Mouse (Mus musculus) kidney, adult 2 months (tissue): ENCODE measurements at regions not wholly inside any gene's neighbourhood (a gene's known extent, or its start where the extent isn't known, plus 50 kb on each side); places are given as distances from the start of the nearest gene placed in this dataset.

ENCODE experiments used
- DNase-seq: peaks from one replicate; pipeline ENCODE4 v3.0.0; 2021
- H3K27ac ChIP-seq: fragments of 200-500 bp; 2 replicates; pipeline ENCODE4 v1.5.1; 2012; ENCODE audit warnings: low read depth, low read length, control low read depth, inconsistent platforms; ENCODE audit not compliant: insufficient read depth
- H3K27me3 ChIP-seq: fragments of 200-500 bp; replicated peaks from 2 replicates; pipeline ENCODE4 v1.6.1; 2012; ENCODE audit warnings: mild to moderate bottlenecking, moderate library complexity, low read length, inconsistent platforms; ENCODE audit not compliant: control insufficient read depth, insufficient read depth
- H3K36me3 ChIP-seq: fragments of 200-500 bp; 2 replicates; pipeline ENCODE4 v1.6.1; 2012; ENCODE audit warnings: mild to moderate bottlenecking, moderate library complexity, low read length, inconsistent platforms; ENCODE audit not compliant: control insufficient read depth, insufficient read depth
- H3K4me1 ChIP-seq: fragments of 200-500 bp; 2 replicates; pipeline ENCODE4 v1.6.1; 2011; ENCODE audit warnings: low read length; ENCODE audit not compliant: control insufficient read depth, insufficient read depth
- H3K4me3 ChIP-seq: fragments of 200-500 bp; 2 replicates; pipeline ENCODE4 v1.5.1; 2011; ENCODE audit warnings: mild to moderate bottlenecking, low read depth, low read length, control low read depth; ENCODE audit not compliant: insufficient read depth
- CTCF ChIP-seq: fragments of 200-500 bp; conservative IDR thresholded peaks from 2 replicates; pipeline ENCODE4 v1.5.1; 2011; ENCODE audit warnings: low read depth, mild to moderate bottlenecking, control low read depth, low read length, moderate library complexity, mixed read lengths; ENCODE audit not compliant: insufficient read depth, insufficient read length
- POLR2A ChIP-seq: fragments of 200-500 bp; IDR thresholded peaks from one replicate; pipeline ENCODE4 v1.6.1; 2011; ENCODE audit warnings: low read depth, low read length, control low read depth
- WGBS: fragments of 180-500 bp; shearing (Covaris S2); methylation state at CpG from one replicate; pipeline ENCODE4 v1.1.7; 2018; 5-methylcytosine and 5-hydroxymethylcytosine counted together

DNA sequence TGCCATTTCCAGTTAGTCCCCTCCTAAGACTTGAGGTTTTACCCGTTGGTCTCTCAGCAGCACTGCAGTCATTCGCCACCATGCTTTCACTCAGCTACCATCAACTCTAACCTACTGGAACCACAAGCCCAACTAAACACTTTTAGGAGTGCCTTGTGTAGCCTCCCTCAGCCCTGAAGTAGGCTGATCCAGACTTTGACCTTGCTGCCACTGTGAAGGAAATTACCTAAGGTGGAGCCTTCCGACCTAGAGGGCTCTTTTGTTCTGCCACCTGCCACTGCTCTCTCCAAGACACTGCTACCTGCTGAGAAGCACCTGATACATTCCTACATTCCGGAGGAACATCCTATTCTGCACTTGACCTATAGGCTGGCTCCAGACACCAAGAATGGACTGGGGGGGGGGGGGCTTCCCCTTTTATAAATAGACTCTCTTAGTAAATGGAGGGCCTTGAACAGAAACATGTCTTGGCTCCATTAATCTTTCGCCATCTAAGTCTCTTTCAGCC is 93.5 kb upstream of the Otud4 start:
- H3K4me3 ChIP-seq: no peak overlapping the region
- H3K27me3 ChIP-seq: no peaks in the 10 kb centered on the region
- 95% methylated on average over 5 of the region's 5 CpGs for WGBS
- H3K36me3 ChIP-seq: no peaks in the 10 kb centered on the region
- TF ChIP-seq CTCF (no peak), POLR2A (no peak)
- no peak for DNase-seq
- H3K27ac ChIP-seq: no peak overlapping the region
- no peaks in the 10 kb centered on the region for H3K4me1 ChIP-seq

DNA sequence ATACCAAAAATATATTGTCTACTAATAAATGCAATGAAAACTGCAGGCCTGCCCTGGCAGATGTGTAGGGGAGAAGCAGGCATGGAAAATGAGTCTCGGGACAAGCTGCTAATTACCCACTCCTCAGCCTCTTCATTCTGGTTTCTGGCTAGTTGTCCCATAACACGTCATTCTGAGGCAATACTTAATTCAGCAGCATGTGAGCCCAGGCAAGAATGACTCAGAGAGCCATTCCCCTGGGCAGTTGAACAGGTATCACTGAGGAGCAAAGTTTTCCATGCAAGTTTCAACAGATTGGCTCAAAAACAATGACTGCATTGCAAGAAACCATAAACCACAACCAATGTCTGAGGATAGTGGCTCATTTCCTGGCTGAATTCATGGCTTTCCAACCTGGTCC is 97.0 kb upstream of the Otud4 start:
- DNase-seq: no peak
- no peak overlapping the region for H3K27ac ChIP-seq
- TF ChIP-seq CTCF (no peak), POLR2A (no peak)
- H3K36me3 ChIP-seq: no peaks in the 10 kb centered on the region
- H3K4me1 ChIP-seq: no peaks in the 10 kb centered on the region
- H3K4me3 ChIP-seq: no peak overlapping the region
- H3K27me3 ChIP-seq: no peaks in the 10 kb centered on the region
- WGBS: 75% methylated on average over 2 of the region's 2 CpGs

DNA sequence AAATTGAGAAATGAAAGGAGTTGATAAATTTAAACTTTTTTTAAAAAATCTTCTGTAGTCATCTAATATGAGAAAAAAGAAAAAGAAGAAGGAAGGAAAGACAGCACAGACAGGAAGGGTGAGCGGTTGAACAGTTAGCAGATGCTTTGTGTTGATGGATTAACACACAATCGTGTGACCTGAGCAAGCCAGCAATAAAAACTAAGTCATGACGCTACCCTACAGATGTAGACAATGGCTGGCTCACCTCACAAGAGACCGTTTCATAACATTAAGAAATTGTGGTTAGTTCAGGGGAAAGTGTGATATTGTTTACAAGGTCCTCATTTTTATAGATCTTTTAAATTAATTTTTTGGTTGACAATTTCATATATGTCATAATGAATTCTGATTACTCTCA is 99.4 kb upstream of the Otud4 start:
- 76% methylated on average over 4 of the region's 4 CpGs for WGBS
- Histone ChIP-seq H3K36me3 (no peaks in the 10 kb centered on the region), H3K27ac (no peak overlapping the region), H3K27me3 (no peaks in the 10 kb centered on the region), H3K4me3 (no peak overlapping the region), H3K4me1 (no peaks in the 10 kb centered on the region)
- no peak for DNase-seq
- TF ChIP-seq CTCF (no peak), POLR2A (no peak)

GRCm38 (mm10) chr8:79534271-79534889 is 105.0 kb upstream of the Otud4 start:
- whole genome bisulfite sequencing: 55% methylated on average over 12 of the region's 12 CpGs
- TF ChIP-seq POLR2A: no peak
- no peak for TF ChIP-seq CTCF
- no peaks in the 10 kb centered on the region for H3K36me3 ChIP-seq

DNA sequence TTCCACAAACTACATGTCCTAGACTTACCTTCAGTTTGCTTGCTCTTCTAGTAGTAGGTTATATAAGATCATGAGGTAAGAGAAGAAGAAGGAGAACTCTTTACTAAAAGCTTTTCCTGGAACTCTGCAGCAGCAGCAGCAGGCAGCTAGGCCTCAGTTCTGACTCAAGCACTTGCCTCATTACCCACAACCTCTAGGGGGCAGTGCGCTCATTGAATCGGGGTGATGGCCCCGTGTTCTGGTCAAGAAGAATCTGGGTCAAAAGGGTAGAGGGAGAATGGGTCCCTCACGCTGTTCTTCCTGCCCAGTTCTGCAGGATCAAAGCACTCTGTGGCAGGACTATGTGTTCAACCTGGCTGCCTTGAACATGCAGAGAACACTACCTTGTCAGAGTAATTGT is 109.9 kb upstream of the Otud4 start:
- Histone ChIP-seq H3K27ac (no peak overlapping the region), H3K4me3 (no peak overlapping the region), H3K4me1 (no peaks in the 10 kb centered on the region), H3K36me3 (no peaks in the 10 kb centered on the region), H3K27me3 (no peaks in the 10 kb centered on the region)
- no peak for DNase-seq
- peak; percentile 38; the same call in 1 of the 2 replicates for TF ChIP-seq CTCF
- TF ChIP-seq POLR2A: no peak
- WGBS: 39% methylated on average over 4 of the region's 4 CpGs

More at GRCm38 (mm10) chr8:79534271-79534889, 105.0 kb upstream of the Otud4 start:
- Histone ChIP-seq H3K4me3 (no peak overlapping the region), H3K4me1 (no peaks in the 10 kb centered on the region), H3K27ac (no peak overlapping the region), H3K27me3 (no peaks in the 10 kb centered on the region)
- DNase-seq: no peak

DNA sequence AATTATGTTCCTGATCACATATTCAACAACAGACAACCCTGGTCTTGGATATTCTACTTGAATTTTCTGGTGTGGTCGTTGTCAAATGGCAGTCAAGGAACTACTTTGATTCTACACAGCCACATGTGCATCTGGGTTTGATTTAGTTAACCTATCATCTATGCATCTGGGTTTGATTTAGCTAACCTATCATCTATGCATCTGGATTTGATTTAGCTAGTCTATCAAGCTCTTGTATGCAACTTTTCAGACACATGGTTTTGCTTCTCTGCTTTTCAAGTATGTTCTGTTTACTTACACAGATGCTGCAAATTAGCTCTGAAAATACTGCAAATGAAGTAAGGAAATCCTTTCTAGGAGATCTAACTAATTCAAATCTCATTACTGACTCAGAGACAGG is 117.4 kb upstream of the Otud4 start:
- Histone ChIP-seq H3K36me3 (no peaks in the 10 kb centered on the region), H3K27me3 (no peaks in the 10 kb centered on the region), H3K4me1 (no peaks in the 10 kb centered on the region), H3K4me3 (no peak overlapping the region), H3K27ac (no peak overlapping the region)
- 68% methylated on average over 1 of the region's 1 CpGs for WGBS
- TF ChIP-seq CTCF: no peak
- no peak for TF ChIP-seq POLR2A
- no peak for DNase-seq

DNA sequence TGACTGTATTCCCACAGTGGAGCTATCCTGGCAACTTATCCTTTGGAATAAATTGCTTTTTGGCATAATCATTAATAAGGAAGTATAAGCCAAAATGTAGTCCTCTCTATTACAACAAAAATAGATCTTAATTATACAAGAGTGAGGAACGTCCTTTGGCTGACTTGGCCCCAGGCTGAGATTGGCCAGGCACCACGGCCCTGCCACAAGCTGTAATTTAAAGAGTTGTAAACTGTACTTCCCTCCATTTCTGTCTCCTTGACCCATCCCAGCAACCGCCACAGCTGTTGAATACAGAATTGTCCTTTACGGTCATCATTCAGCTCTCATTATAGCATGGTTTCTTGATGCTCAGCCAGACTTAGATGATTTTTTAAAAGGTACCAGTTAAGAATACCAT is 119.6 kb upstream of the Smad1 start:
- Histone ChIP-seq H3K27ac (no peak overlapping the region), H3K36me3 (no peaks in the 10 kb centered on the region), H3K27me3 (no peaks in the 10 kb centered on the region; the same call in 1 of the 2 replicates), H3K4me1 (no peaks in the 10 kb centered on the region), H3K4me3 (no peak overlapping the region)
- 55% methylated on average over 4 of the region's 4 CpGs for WGBS
- no peak for TF ChIP-seq POLR2A
- no peak for TF ChIP-seq CTCF
- DNase-seq: peak; percentile 19

GRCm38 (mm10) chr8:79515282-79515783 is 116.0 kb upstream of the Smad1 start:
- Histone ChIP-seq H3K27me3 (no peaks in the 10 kb centered on the region; the same call in 1 of the 2 replicates), H3K4me3 (no peak overlapping the region), H3K36me3 (no peaks in the 10 kb centered on the region), H3K27ac (no peak overlapping the region), H3K4me1 (no peaks in the 10 kb centered on the region)
- no peak for DNase-seq
- TF ChIP-seq POLR2A: no peak
- TF ChIP-seq CTCF: no peak
- WGBS: 59% methylated on average over 6 of the region's 6 CpGs
